Mouse (Mus musculus) adrenal gland (tissue): ENCODE measurements around the gene Ank3.

ENCODE experiments used
- intact Hi-C: fragments of 180-260 bp; cut with DNase I; formaldehyde crosslinking; loops from one replicate; pipeline ENCODE4 v1.15.1; 2025

The Ank3 gene

GRCm38 (mm10) chr10:69654866-69655633 lies 256.5 kb downstream of the Ank3 start:
- intact Hi-C loops, result loop anchor here (1.0 kb wide), 1 partner anchor 203 kb away; no protein-coding TSS in a partner anchor

DNA sequence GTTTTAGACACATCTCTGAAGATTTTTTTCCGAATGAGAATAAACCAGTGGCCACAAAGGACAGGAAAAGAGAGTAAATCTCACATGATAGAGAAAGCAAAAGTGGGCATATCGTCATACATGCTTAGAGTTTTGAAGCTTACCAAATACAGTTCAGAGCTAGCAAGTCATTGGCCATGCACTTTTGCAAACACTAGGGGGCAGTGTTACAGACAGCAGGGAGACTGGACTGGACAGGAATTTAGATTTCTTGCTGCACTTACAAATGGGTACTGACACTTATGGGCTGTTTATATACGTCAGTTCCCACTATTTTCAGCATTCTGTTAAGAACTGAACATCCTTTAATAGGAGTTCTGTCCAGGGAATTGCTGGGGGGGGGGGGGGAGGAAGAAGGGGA lies 257.7 kb downstream of the Ank3 start:
- intact Hi-C loops, result no loop called here

GRCm38 (mm10) chr10:69659818-69660217 lies 261.2 kb downstream of the Ank3 start:
- intact Hi-C loops, result no loop called here

GRCm38 (mm10) chr10:69662338-69662737 lies 263.8 kb downstream of the Ank3 start:
- intact Hi-C loops, result loop anchor here (1.0 to 2.0 kb wide), 2 partner anchors 131 to 182 kb away; no protein-coding TSS in a partner anchor

DNA sequence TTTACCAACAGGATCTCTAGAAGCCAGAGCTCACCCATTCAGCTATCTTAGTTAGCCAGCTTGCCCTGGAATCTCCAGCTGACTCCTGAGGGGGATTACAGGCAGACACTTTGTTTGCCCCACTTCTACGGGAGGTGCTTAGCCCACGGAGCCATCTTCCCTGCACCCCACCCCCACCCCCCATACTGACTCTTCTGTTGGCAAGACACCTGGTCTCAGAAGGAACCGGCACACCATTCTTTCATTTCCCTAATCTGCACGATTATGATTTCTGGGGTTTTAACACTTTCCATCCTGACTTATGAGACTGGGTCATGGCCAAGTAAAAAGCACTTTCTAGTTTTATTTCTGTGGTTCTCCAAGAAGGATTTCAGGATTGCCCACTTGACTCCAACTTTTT lies 268.9 kb downstream of the Ank3 start:
- intact Hi-C loops, result no loop called here

DNA sequence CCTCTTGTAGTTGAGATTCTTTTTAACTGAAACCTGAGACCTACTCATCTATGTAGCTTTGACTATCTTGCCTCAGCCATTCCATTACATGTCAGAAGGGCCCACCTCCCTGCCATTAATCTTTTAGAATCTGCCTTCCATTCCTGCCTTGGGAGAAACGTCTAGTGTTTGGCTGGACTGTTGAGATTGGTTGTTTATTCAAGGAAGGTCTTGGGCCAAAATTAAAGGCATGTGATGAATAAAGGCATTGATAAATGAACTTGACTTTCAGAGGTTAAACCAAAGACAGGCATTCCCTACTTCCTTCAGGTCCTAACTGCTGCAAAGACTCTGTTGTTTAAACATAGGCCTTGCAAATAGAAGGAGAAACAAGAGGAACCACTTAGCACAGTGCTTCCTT lies 271.9 kb downstream of the Ank3 start:
- intact Hi-C loops, result no loop called here

DNA sequence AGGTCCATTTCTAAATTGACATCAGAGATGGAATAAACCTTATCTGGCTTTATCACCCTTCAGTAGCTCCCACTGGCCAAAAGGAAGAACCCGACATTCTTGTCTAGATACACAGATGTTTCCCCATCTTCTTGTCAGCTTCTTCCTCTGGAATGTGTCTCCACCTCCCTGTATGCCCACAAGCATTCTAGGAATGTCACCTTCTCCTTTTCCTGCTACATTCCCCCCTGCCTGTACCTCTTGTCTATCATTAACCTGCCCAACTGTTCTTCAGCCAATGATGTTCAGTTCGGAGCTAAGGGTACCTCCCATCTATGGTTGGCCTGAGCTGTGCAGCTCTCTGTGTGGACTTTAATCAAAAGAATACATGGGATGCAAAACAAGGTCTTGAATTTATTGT lies 272.4 kb downstream of the Ank3 start:
- intact Hi-C loops, result no loop called here

GRCm38 (mm10) chr10:69671505-69671904 lies 272.9 kb downstream of the Ank3 start:
- intact Hi-C loops, result no loop called here

GRCm38 (mm10) chr10:69672545-69672944 lies 274.0 kb downstream of the Ank3 start:
- intact Hi-C loops, result no loop called here

DNA sequence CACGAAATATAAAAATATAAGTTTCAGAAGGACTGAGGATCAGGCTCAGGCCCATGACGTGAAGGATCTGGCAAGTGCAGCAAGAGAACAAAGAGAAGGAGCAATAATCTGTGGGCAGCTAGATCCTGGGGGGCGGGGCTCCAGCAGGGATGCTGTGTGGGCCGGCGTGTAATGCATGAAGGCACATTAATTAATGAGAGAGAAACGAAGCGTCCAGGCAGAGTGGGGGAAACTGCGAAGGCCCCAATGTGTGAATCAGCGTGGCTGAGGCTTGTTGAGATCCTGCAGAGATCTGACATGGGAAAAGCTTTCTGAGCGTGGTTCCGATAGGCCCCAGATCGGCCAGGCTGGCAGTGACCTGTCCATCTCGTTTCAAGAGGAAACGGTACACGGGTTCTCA lies 279.7 kb downstream of the Ank3 start:
- intact Hi-C loops, result no loop called here

DNA sequence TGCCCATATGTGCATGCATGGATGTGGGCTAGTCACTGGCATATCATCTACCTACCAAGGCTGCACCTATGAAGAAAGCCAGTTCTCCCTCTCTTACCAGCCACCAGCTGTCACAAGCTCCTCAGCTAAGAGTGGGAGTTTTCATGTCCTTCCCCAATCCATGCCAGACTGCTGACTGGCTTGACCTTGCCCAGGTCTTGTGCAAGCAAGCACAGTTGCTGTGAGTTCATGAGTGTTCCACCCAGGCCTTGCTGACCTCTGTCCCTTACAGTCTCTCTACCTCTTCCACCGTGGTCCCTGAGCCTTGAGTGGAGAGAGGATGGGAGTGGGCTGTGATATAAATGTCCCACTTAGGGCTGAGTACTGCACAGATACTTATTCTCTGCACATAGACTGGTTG lies 287.8 kb downstream of the Ank3 start:
- intact Hi-C loops, result no loop called here

- intact Hi-C loops, result no loop called here
These were observed 290.5 kb downstream of the Ank3 start for GRCm38 (mm10) chr10:69689096-69689495.

- intact Hi-C loops, result no loop called here
These were observed 291.8 kb downstream of the Ank3 start for GRCm38 (mm10) chr10:69690131-69690960.

DNA sequence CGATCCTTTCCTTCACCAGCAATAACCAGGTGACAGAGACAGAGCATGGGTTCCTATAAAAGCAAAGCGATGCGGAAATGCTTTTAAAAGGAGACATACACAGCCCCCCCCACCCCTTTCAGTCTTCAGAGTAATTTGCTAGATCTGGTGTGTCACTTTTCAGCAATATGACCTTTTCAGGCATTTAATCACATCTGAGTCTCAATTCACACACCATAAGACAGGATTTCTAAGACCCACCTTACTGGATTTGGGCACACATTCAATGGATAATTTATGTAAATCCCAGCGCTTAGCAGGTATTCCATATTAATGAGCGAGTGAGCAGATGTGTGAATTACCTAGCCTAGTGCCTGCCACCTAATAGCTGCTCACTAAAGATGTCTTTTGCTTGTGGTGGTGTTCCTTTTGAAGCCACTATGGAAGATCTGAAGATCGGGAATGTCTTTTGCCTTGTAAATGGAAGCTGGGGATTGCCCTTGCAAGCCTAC lies 292.4 kb downstream of the Ank3 start:
- intact Hi-C loops, result no loop called here

- intact Hi-C loops, result no loop called here
These were observed 297.4 kb downstream of the Ank3 start for GRCm38 (mm10) chr10:69696019-69696418.

GRCm38 (mm10) chr10:69698699-69699098 lies 300.1 kb downstream of the Ank3 start:
- intact Hi-C loops, result no loop called here

DNA sequence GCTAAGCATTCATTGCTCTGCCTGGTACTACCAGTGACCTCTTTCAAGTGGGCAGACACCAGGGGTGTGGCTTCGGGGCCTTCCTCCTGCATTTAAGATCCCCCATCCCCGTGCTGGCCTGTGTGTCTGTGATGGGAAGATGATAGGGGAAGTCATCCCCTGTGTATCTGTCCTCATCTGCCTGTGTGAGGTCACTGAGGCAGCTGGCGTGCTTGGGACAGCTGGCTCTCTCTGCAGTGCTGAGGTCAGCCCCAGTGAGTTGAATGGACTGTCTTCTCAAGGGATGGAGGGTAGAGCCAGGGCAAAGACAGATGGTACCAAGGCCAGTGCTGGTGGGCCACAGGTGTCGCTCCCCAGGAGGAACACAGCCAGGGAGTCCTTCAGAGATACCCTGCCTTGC lies 302.7 kb downstream of the Ank3 start:
- intact Hi-C loops, result no loop called here

DNA sequence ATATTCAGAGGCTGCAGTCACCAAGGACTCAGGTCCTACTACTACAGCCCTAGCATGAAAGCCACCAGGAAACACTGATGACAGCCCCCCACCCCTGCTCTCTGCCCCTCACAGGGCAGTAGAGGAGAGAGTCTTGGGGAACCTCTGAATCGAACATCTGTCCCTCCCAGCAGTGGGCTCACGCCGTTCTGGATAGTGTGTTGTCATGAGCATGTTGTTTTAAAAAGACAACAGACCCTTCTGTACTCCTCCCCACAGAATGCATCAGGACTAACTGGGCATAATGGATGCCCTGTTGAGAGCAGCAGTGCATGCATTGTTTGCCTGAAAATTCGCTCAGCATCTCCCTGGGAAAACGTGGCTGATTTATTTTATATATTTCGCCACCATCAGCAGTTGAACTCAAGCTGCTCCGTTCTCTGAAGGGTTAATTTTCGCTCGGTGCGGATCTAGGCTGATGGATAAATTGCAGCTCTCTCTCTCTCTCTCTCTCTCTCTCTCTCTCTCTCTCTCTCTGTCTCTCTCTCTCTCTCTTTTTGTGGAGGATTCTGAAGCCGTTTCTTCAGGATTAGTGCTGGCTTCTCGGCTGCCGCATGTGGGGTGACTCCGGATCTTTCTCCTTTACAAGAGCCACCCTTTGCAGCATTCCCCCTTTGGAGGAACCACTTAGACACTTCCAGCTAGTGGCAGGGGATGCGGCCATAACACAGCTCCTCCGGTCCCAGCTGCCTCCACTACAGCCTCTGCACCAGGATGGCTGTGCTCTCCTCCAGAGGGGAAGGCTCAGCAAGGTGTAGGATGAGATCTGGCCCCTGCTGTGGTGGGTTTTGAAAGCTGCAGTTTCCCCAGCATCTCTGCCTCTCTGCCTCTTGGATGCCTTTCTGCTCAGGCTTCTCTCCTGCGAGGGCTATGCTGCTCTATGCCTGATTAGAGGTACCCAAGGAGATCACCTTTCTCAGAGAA lies 307.5 kb downstream of the Ank3 start:
- intact Hi-C loops, result no loop called here

DNA sequence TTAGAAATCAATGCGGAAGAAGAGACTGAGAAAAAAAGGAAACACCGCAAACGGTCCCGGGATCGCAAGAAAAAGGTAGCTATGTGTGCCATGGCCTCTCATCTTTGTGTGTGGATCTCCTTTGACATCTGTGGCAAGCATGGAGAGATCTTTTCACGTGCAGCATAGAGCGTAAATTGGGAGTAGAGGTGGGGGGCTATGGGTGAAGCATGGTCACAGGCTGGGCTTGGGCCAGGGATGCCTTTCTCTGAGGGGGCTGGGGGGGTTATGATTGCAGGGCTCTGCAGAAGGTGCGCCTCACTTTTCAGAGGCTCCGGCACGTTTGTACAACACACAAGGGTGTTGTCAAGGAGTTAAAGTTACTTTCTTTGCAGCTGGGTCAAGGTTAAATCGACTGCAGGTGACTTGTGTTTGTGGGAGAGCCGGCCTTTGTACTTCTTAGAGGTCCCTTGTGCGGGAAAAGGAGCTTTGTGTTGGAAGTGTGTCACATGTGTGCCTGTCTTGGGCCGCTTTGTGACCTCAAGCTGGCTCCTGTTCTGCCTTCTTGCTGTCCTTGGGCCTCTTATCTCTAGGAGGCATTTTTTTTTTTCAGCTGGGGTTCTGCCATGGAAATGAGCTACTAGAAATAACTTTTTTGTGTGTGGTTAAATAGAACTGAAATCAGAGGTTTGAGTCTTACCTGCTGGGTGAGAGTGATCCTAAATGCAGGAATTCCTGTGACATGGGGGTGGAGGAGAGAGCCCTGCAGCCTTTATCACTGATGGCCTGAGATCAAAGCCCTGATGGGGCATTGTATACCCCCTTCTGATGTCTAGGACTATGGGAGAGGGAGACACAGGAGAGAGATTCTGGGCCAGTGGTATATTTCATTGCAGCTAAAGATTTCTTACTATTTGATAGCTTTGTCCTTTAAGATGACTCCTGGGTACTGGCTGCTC lies 308.5 kb downstream of the Ank3 start:
- intact Hi-C loops, result no loop called here
